Mouse (Mus musculus): ENCODE data around the gene Coq4. TPM values are rescaled to one million over a fixed set of nuclear protein-coding genes. Genes with fewer than 3 reads are reported as not detected.

Coq4 gene
- polyA plus RNA-seq, 1 experiment from 2014 or later, result 35.9 TPM

DNA sequence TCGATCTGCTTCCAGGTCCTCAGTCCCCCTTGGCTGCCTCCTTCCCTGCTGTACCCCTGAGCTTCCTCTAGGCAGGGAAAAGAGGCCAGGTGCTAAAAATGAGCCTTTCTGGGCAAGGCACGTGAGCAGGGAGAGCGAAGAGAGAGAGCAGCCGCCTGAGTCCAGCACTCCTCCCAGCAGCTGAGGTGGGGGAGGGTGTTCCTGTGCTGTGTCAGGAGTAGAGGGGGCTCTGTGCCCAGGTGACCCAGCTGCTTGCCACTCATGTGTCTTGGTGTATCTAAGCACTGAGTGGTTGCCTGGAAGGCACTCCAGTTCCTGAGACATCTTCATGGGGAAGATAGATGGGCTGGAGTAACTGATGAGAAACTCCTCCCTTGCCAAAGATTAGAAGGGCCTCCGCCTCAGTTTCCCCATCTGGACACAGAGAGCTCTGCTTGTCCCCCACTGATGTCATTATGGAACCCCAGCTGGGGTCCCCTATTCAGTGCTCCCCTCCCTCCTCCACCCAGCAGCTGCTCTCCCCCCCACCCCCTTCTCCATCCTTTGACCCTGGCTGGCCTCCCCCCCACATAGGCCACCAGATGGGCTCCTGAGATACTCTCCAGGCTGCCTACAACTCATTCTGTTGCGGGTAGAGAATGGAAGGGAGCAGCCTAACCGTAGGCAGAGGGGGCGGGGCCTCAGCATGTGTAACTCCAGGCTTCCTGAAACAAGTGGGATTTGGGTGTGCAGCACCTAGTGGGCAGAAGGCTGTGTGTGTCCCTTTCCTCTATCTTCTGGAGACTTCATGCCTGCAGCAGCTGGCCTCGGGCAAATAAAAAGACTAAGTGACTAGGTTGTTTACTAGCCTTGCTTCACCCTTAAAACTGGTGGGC is 56.2 kb downstream of the Coq4 start:
- H3K36me3 ChIP-seq (ENCODE audit: control insufficient read depth, insufficient read depth), result peaks cover 2% of the 10 kb centered on the region; the same call in 1 of the 2 replicates
- H3K9ac ChIP-seq (replicated peaks; ENCODE audit: low read depth, low read length), result no peak overlapping the region
- H3K4me2 ChIP-seq (ENCODE audit: low read length), result no peak overlapping the region
- H3K4me3 ChIP-seq (replicated peaks; ENCODE audit: low read length), result no peak overlapping the region
- ATAC-seq, result no peak
- no peaks in the 10 kb centered on the region for H3K9me3 ChIP-seq (ENCODE audit: control insufficient read depth, low read length)
- peaks cover 38% of the 10 kb centered on the region for H3K27me3 ChIP-seq (replicated peaks; ENCODE audit: control insufficient read depth, insufficient read depth, low read length)
- H3K27ac ChIP-seq (ENCODE audit: low read length), result no peak overlapping the region
- WGBS, result 61% methylated on average over 9 of the region's 9 CpGs
- peaks cover 16% of the 10 kb centered on the region for H3K4me1 ChIP-seq (replicated peaks; ENCODE audit: control insufficient read depth, insufficient read depth, low read length)

DNA sequence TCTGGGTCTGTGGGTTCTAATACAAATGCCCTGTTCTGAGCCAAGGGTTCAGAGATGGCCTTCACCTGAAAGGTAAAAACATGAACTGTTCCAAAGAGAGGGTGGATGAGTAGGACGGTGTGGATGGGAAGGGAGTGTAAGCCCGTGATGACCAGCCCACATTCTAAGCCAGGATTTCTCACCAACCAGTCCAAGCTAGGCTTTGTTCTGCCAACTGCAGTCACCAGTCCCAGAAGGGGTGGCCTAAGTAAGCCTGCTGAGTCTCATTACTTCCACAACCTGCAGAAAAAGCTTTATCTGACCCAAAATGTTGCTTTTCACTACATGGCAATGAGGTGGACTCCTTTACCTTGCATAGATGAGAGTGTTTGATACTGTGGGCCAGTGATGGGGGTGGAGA is 56.8 kb downstream of the Coq4 start:
- H3K4me2 ChIP-seq (ENCODE audit: low read length), result no peak overlapping the region
- H3K4me1 ChIP-seq (replicated peaks; ENCODE audit: control insufficient read depth, insufficient read depth, low read length), result peaks cover 16% of the 10 kb centered on the region
- no peak overlapping the region for H3K4me3 ChIP-seq (replicated peaks; ENCODE audit: low read length)

GRCm38 (mm10) chr2:29844661-29845060 is 57.4 kb downstream of the Coq4 start:
- H3K27me3 ChIP-seq (replicated peaks; ENCODE audit: control insufficient read depth, insufficient read depth, low read length), result peaks cover 38% of the 10 kb centered on the region
- H3K36me3 ChIP-seq (ENCODE audit: control insufficient read depth, insufficient read depth), result peaks cover 2% of the 10 kb centered on the region; the same call in 1 of the 2 replicates
- peaks cover 16% of the 10 kb centered on the region for H3K4me1 ChIP-seq (replicated peaks; ENCODE audit: control insufficient read depth, insufficient read depth, low read length)
- no peaks in the 10 kb centered on the region for H3K9me3 ChIP-seq (ENCODE audit: control insufficient read depth, low read length)
- no peak overlapping the region for H3K27ac ChIP-seq (ENCODE audit: low read length)
- 13% methylated on average over 3 of the region's 3 CpGs for WGBS
- ATAC-seq, result no peak
- H3K4me2 ChIP-seq (ENCODE audit: low read length), result no peak overlapping the region; the same call in 1 of the 2 replicates
- H3K9ac ChIP-seq (replicated peaks; ENCODE audit: low read depth, low read length), result no peak overlapping the region
- no peak overlapping the region for H3K4me3 ChIP-seq (replicated peaks; ENCODE audit: low read length)

More for the DNA sequence above, 56.8 kb downstream of the Coq4 start:
- Histone ChIP-seq H3K36me3 (ENCODE audit: control insufficient read depth, insufficient read depth) (peaks cover 2% of the 10 kb centered on the region; the same call in 1 of the 2 replicates), H3K9me3 (ENCODE audit: control insufficient read depth, low read length) (no peaks in the 10 kb centered on the region), H3K27me3 (replicated peaks; ENCODE audit: control insufficient read depth, insufficient read depth, low read length) (peaks cover 38% of the 10 kb centered on the region), H3K27ac (ENCODE audit: low read length) (no peak overlapping the region), H3K9ac (replicated peaks; ENCODE audit: low read depth, low read length) (no peak overlapping the region)
- 60% methylated on average over 2 of the region's 2 CpGs for whole genome bisulfite sequencing
- ATAC-seq, result no peak

GRCm38 (mm10) chr2:29845636-29846035 is 58.3 kb downstream of the Coq4 start:
- H3K4me3 ChIP-seq (replicated peaks; ENCODE audit: low read length), result peak overlapping the region; percentile 34
- H3K27ac ChIP-seq (ENCODE audit: low read length), result no peak overlapping the region
- H3K4me1 ChIP-seq (replicated peaks; ENCODE audit: control insufficient read depth, insufficient read depth, low read length), result peaks cover 16% of the 10 kb centered on the region
- H3K4me2 ChIP-seq (ENCODE audit: low read length), result peak overlapping the region; percentile 48
- no peak for ATAC-seq
- peaks cover 38% of the 10 kb centered on the region for H3K27me3 ChIP-seq (replicated peaks; ENCODE audit: control insufficient read depth, insufficient read depth, low read length)
- peaks cover 2% of the 10 kb centered on the region; the same call in 1 of the 2 replicates for H3K36me3 ChIP-seq (ENCODE audit: control insufficient read depth, insufficient read depth)
- peak overlapping the region; percentile 43 for H3K9ac ChIP-seq (replicated peaks; ENCODE audit: low read depth, low read length)
- H3K9me3 ChIP-seq (ENCODE audit: control insufficient read depth, low read length), result no peaks in the 10 kb centered on the region
- 7% methylated on average over 25 of the region's 25 CpGs for WGBS

DNA sequence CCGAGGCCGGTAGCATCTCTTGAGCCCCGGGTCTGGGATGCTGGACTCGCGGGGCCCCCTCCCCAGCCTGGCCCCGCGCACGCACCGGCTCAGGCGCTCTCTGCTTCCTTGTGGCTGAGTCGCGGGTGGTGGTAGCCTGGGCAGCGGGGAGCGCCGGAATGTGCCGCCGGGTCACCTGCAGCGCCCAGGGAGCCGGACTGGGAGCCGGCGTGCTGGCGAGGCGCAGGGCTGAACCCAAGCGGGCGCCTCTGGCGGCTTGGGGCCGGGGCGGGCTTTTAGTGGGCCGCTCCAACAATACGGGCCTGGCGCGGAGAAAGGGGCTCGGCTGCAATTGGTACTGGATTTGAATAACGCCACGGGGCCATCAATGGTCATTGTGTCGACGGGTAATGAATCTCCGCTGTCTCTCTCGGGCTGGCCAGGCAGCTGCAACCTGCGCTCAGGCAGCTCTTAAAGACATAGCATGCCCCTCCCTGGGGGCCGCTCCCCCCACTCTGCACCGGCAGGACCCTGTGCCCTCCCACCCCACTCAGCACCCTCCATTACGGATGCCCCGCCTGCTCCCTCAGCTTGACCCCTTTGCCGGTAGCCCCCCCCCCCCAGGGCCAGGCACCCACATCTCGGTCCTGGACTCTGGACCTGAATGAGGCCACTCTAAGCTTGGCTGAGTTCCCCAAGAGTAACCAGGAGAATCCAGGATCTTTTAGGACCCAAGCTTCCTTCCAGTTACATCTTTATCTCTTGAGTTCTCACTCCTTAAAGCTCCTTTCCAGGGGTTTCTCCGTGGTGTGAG is 59.0 kb downstream of the Coq4 start:
- peak overlapping the region; percentile 34 for H3K4me3 ChIP-seq (replicated peaks; ENCODE audit: low read length)
- no peak overlapping the region for H3K27ac ChIP-seq (ENCODE audit: low read length)
- WGBS, result 2% methylated on average over 47 of the region's 47 CpGs
- no peaks in the 10 kb centered on the region for H3K9me3 ChIP-seq (ENCODE audit: control insufficient read depth, low read length)
- H3K27me3 ChIP-seq (replicated peaks; ENCODE audit: control insufficient read depth, insufficient read depth, low read length), result peaks cover 38% of the 10 kb centered on the region
- peaks cover 16% of the 10 kb centered on the region for H3K4me1 ChIP-seq (replicated peaks; ENCODE audit: control insufficient read depth, insufficient read depth, low read length)
- ATAC-seq, result 0 out of 2 replicates have a peak, but pooled peaks have one; percentile 33
- peak overlapping the region; percentile 48 for H3K4me2 ChIP-seq (ENCODE audit: low read length)
- H3K36me3 ChIP-seq (ENCODE audit: control insufficient read depth, insufficient read depth), result peaks cover 2% of the 10 kb centered on the region; the same call in 1 of the 2 replicates
- peak overlapping the region; percentile 43 for H3K9ac ChIP-seq (replicated peaks; ENCODE audit: low read depth, low read length)

GRCm38 (mm10) chr2:29846911-29847310 is 59.6 kb downstream of the Coq4 start:
- H3K4me3 ChIP-seq (replicated peaks; ENCODE audit: low read length), result no peak overlapping the region
- peaks cover 2% of the 10 kb centered on the region; the same call in 1 of the 2 replicates for H3K36me3 ChIP-seq (ENCODE audit: control insufficient read depth, insufficient read depth)
- WGBS, result 40% methylated on average over 3 of the region's 3 CpGs
- peaks cover 16% of the 10 kb centered on the region for H3K4me1 ChIP-seq (replicated peaks; ENCODE audit: control insufficient read depth, insufficient read depth, low read length)
- ATAC-seq, result no peak
- H3K27me3 ChIP-seq (replicated peaks; ENCODE audit: control insufficient read depth, insufficient read depth, low read length), result peaks cover 38% of the 10 kb centered on the region
- no peak overlapping the region for H3K9ac ChIP-seq (replicated peaks; ENCODE audit: low read depth, low read length)
- no peak overlapping the region for H3K4me2 ChIP-seq (ENCODE audit: low read length)
- no peak overlapping the region for H3K27ac ChIP-seq (ENCODE audit: low read length)
- H3K9me3 ChIP-seq (ENCODE audit: control insufficient read depth, low read length), result no peaks in the 10 kb centered on the region

Small RNA genes within 50 kb of the gene (microRNA-seq; reads per million reads assigned to microRNA genes)
- gene Mir219a-2 (not detected), gene Mir219b (not detected)

Other genes with a start within 250 kb of the Coq4 start
- gene Rapgef1, start 167.8 kb upstream of the Coq4 start, polyA plus RNA-seq (2015; fragmentation: Nextera tagmentation; extraction: Ambion mirVana), result 22.0 and 22.5 TPM in 2 replicates
- gene Gm13420, start 35.8 kb upstream of the Coq4 start, polyA plus RNA-seq (2015; fragmentation: Nextera tagmentation; extraction: Ambion mirVana), result 0.22 TPM in 1 of 2 replicates, not detected in the other
- gene Gm13547, start 28.2 kb upstream of the Coq4 start, polyA plus RNA-seq (2015; fragmentation: Nextera tagmentation; extraction: Ambion mirVana), result 0.42 TPM in 1 of 2 replicates, not detected in the other
- 36.6 and 42.4 TPM in 2 replicates for gene Trub2, start 1.0 kb downstream of the Coq4 start, polyA plus RNA-seq (2015; fragmentation: Nextera tagmentation; extraction: Ambion mirVana)
- 28.3 and 33.7 TPM in 2 replicates for gene Slc27a4, start 15.1 kb downstream of the Coq4 start, polyA plus RNA-seq (2015; fragmentation: Nextera tagmentation; extraction: Ambion mirVana)
- 18.9 and 20.2 TPM in 2 replicates for gene Urm1, start 32.6 kb downstream of the Coq4 start, polyA plus RNA-seq (2015; fragmentation: Nextera tagmentation; extraction: Ambion mirVana)
- gene Cercam, start 81.7 kb downstream of the Coq4 start, polyA plus RNA-seq (2015; fragmentation: Nextera tagmentation; extraction: Ambion mirVana), result 7.3 and 8.4 TPM in 2 replicates
- gene Odf2, start 101.7 kb downstream of the Coq4 start, polyA plus RNA-seq (2015; fragmentation: Nextera tagmentation; extraction: Ambion mirVana), result 61.4 and 73.7 TPM in 2 replicates
- 98.6 and 101 TPM in 2 replicates for gene Gle1, start 147.9 kb downstream of the Coq4 start, polyA plus RNA-seq (2015; fragmentation: Nextera tagmentation; extraction: Ambion mirVana)
- 243 and 294 TPM in 2 replicates for gene Sptan1, start 178.1 kb downstream of the Coq4 start, polyA plus RNA-seq (2015; fragmentation: Nextera tagmentation; extraction: Ambion mirVana)

Measured in forebrain, embryonic 16.5 days (tissue).